Mouse (Mus musculus): ENCODE results near the gene Galntl6.

DNA sequence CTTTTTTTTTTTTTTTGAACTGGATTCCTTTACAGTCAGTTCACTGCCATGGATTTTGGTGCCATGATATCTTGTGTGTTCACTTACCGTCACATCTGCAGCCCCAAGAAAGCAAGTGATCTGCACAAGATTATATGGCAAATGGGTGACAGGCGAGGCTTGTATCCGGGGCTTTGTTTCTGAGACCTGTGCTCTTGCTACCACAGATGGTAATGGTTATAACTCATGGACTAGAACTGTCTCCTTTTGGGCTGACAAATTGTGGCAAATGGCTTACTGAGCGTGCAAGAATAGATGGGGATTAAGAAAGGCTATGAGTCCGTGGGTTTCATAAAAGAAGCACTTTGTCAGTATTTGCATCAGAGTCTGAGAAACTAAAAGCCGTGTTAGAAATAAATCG is 1096.4 kb downstream of the Galntl6 start:
- TF ChIP-seq CTCF (conservative IDR thresholded peaks at IDR 0.05; ENCODE audit: low read length) (no peak), POU5F1 (IDR thresholded peaks at IDR 0.05; ENCODE audit: borderline replicate concordance, low read length) (no peak), NANOG (IDR thresholded peaks at IDR 0.05; ENCODE audit: borderline replicate concordance, low read length) (no peak)

Measured in E14TG2a.4 (cell line).